Mouse (Mus musculus): ENCODE data around the gene Atp6ap2. TPM values are rescaled to one million over a fixed set of nuclear protein-coding genes. Genes with fewer than 3 reads are reported as not detected.
"Not testable (repeated sequence)": the region's sequence is repeated elsewhere in the genome, so short reads cannot be mapped to it uniquely, and the experiment has no call there.

Gene Atp6ap2
- polyA plus RNA-seq, 1 experiment from 2014 or later: 110 TPM

GRCm38 (mm10) chrX:12611211-12611610 lies 23.6 kb downstream of the Atp6ap2 start:
- WGBS: 44% methylated on average over 2 of the region's 2 CpGs
- no peak overlapping the region for H3K4me3 ChIP-seq (replicated peaks)
- H3K9ac ChIP-seq: no peak overlapping the region
- no peak overlapping the region for H3K27ac ChIP-seq
- ATAC-seq (replicated peaks; ENCODE audit: low FRiP score): no peak
- no peak overlapping the region for H3K4me2 ChIP-seq
- peaks cover 22% of the 10 kb centered on the region for H3K36me3 ChIP-seq
- H3K27me3 ChIP-seq: peaks cover 10% of the 10 kb centered on the region; the same call in 1 of the 2 replicates
- H3K9me3 ChIP-seq (replicated peaks): no peaks in the 10 kb centered on the region
- H3K4me1 ChIP-seq: no peaks in the 10 kb centered on the region

GRCm38 (mm10) chrX:12612360-12612759 lies 24.8 kb downstream of the Atp6ap2 start:
- ATAC-seq (replicated peaks; ENCODE audit: low FRiP score): not testable (repeated sequence)
- WGBS: 88% methylated on average over 1 of the region's 1 CpGs

GRCm38 (mm10) chrX:12625131-12625530 lies 37.5 kb downstream of the Atp6ap2 start:
- no peak overlapping the region for H3K4me3 ChIP-seq (replicated peaks)
- WGBS: 76% methylated on average over 3 of the region's 4 CpGs

More at GRCm38 (mm10) chrX:12612360-12612759, 24.8 kb downstream of the Atp6ap2 start:
- not testable (repeated sequence) for H3K27ac ChIP-seq; H3K4me3 ChIP-seq (replicated peaks); H3K4me2 ChIP-seq; H3K4me1 ChIP-seq; H3K9ac ChIP-seq; H3K9me3 ChIP-seq (replicated peaks)
- Histone ChIP-seq H3K27me3 (peaks cover 11% of the 10 kb centered on the region; the same call in 1 of the 2 replicates), H3K36me3 (peaks cover 18% of the 10 kb centered on the region)

GRCm38 (mm10) chrX:12644976-12645375 lies 57.4 kb downstream of the Atp6ap2 start:
- WGBS: 51% methylated on average over 2 of the region's 2 CpGs
- H3K4me1 ChIP-seq: no peaks in the 10 kb centered on the region
- no peak overlapping the region for H3K27ac ChIP-seq
- H3K4me2 ChIP-seq: no peak overlapping the region
- H3K9ac ChIP-seq: no peak overlapping the region
- peaks cover 6% of the 10 kb centered on the region; the same call in 1 of the 2 replicates for H3K27me3 ChIP-seq
- no peak for ATAC-seq (replicated peaks; ENCODE audit: low FRiP score)
- no peak overlapping the region for H3K4me3 ChIP-seq (replicated peaks)
- 0 out of 2 replicates have a peak, but pooled peaks cover 2% of the 10 kb centered on the region for H3K36me3 ChIP-seq
- no peaks in the 10 kb centered on the region for H3K9me3 ChIP-seq (replicated peaks)

More at GRCm38 (mm10) chrX:12625131-12625530, 37.5 kb downstream of the Atp6ap2 start:
- no peak overlapping the region for H3K27ac ChIP-seq
- no peak for ATAC-seq (replicated peaks; ENCODE audit: low FRiP score)
- H3K9ac ChIP-seq: no peak overlapping the region
- no peaks in the 10 kb centered on the region for H3K27me3 ChIP-seq
- H3K4me1 ChIP-seq: no peaks in the 10 kb centered on the region
- no peaks in the 10 kb centered on the region for H3K9me3 ChIP-seq (replicated peaks)
- H3K4me2 ChIP-seq: no peak overlapping the region
- H3K36me3 ChIP-seq: no peaks in the 10 kb centered on the region

GRCm38 (mm10) chrX:12645531-12646304 lies 58.1 kb downstream of the Atp6ap2 start:
- Histone ChIP-seq H3K9ac (no peak overlapping the region), H3K9me3 (replicated peaks) (no peaks in the 10 kb centered on the region), H3K4me1 (no peaks in the 10 kb centered on the region), H3K4me2 (no peak overlapping the region), H3K27me3 (peaks cover 5% of the 10 kb centered on the region; the same call in 1 of the 2 replicates), H3K4me3 (replicated peaks) (no peak overlapping the region), H3K36me3 (0 out of 2 replicates have a peak, but pooled peaks cover 4% of the 10 kb centered on the region), H3K27ac (no peak overlapping the region)
- 68% methylated on average over 12 of the region's 12 CpGs for WGBS
- ATAC-seq (replicated peaks; ENCODE audit: low FRiP score): no peak

GRCm38 (mm10) chrX:12651906-12652305 lies 64.3 kb downstream of the Atp6ap2 start:
- Histone ChIP-seq H3K4me2 (no peak overlapping the region), H3K27ac (no peak overlapping the region), H3K36me3 (peaks cover 25% of the 10 kb centered on the region), H3K9ac (no peak overlapping the region), H3K9me3 (replicated peaks) (no peaks in the 10 kb centered on the region), H3K4me3 (replicated peaks) (no peak overlapping the region), H3K27me3 (no peaks in the 10 kb centered on the region), H3K4me1 (no peaks in the 10 kb centered on the region)
- 92% methylated on average over 16 of the region's 16 CpGs for WGBS
- ATAC-seq (replicated peaks; ENCODE audit: low FRiP score): no peak

- 73% methylated on average over 2 of the region's 2 CpGs for WGBS
- Histone ChIP-seq H3K4me2 (no peak overlapping the region), H3K4me3 (replicated peaks) (no peak overlapping the region), H3K9me3 (replicated peaks) (no peaks in the 10 kb centered on the region), H3K27ac (no peak overlapping the region), H3K9ac (no peak overlapping the region), H3K27me3 (peaks cover 3% of the 10 kb centered on the region; the same call in 1 of the 2 replicates), H3K36me3 (peaks cover 41% of the 10 kb centered on the region), H3K4me1 (no peaks in the 10 kb centered on the region)
- no peak for ATAC-seq (replicated peaks; ENCODE audit: low FRiP score)
These were observed 66.3 kb downstream of the Atp6ap2 start for GRCm38 (mm10) chrX:12653879-12654278.

Other genes starting within 250 kb of the Atp6ap2 start
- gene 1810030O07Rik, start 85.9 kb downstream of the Atp6ap2 start, polyA plus RNA-seq (2015; fragmentation: Nextera tagmentation; extraction: Ambion mirVana): 38.1 and 38.9 TPM in 2 replicates
- gene Med14, start 174.3 kb downstream of the Atp6ap2 start, polyA plus RNA-seq (2015; fragmentation: Nextera tagmentation; extraction: Ambion mirVana): 12.4 and 12.8 TPM in 2 replicates

Measured in kidney, embryonic 15.5 days (tissue).